Mouse (Mus musculus) layer of hippocampus, adult 2 months (tissue): ENCODE measurements around the gene Psen1. TPM values are rescaled to one million over a fixed set of nuclear protein-coding genes. Genes with fewer than 3 reads are reported as not detected.
A peak's percentile ranks its signal among the peaks of the same experiment; 100 is the strongest.

Experiments used
- DNase-seq, 2 experiments: peaks; one replicate each; pipeline ENCODE4 v3.0.0; 2022; ENCODE audit warnings: low spot score in 2 of 2
- H3K27ac ChIP-seq: fragments of 200-600 bp; 2 replicates; pipeline ENCODE4 v1.8.1; 2022
- H3K4me3 ChIP-seq: fragments of 200-600 bp; 2 replicates; pipeline ENCODE4 v1.8.1; 2022; ENCODE audit warnings: mild to moderate bottlenecking
- CTCF ChIP-seq: fragments of 200-600 bp; conservative IDR thresholded peaks from 2 replicates; pipeline ENCODE4 v1.8.1; 2022; ENCODE audit warnings: antibody characterized with exemption, mild to moderate bottlenecking, moderate library complexity
- total RNA-seq, 2 experiments: library from RNA; stranded (reverse); gene quantifications; 2 replicates each; pipeline ENCODE4 v1.2.3; 2021

Psen1 gene
- total RNA-seq, 2 experiments from 2014 or later = 64.7 to 67.5 TPM

DNA sequence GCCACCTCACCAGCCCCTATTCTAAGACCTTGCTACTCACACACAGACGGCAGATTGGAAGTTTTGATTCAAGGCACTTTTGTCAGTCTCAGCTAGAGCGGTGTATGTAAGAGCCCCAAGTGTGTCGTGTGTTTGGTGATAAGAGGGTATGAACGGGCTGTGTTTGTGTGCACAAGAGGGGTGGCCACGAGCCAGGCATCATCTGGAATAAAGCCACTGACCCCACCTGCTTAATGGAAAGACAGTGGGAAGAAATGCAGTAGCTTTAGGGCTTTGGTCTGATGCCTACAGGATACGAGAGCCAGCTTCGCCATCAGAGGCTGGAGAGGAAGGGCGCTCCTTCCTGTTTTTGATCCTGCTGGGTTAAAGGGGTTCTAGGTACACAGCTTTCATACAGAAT, 48.3 kb downstream of the Psen1 start:
- no peak for DNase-seq
- no peak overlapping the region for H3K27ac ChIP-seq
- H3K4me3 ChIP-seq = no peak overlapping the region
- TF ChIP-seq CTCF = no peak

GRCm38 (mm10) chr12:83738651-83739050, 50.7 kb downstream of the Psen1 start:
- no peak for TF ChIP-seq CTCF
- Histone ChIP-seq H3K4me3 (no peak overlapping the region), H3K27ac (no peak overlapping the region)
- no peak for DNase-seq

DNA sequence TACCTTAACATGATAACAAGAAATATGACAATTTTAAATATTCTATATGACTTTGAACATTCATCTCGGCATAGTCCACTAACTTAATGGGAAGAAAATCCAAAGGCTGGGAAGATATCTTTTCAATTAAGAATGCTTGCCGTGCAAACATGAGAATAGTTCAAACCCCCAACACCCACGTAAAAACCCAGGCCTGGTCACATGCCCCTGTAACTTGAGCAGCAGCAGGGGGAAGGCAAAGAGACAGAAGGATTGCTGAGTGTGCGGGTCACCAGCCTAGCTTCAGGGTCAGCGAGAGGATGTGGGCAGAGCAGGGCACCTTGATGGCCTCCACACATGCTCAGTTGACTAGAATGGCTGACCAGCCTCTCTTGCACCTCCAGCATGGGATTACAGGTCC, 53.8 kb downstream of the Psen1 start:
- Histone ChIP-seq H3K4me3 (no peak overlapping the region), H3K27ac (no peak overlapping the region)
- DNase-seq = no peak
- no peak for TF ChIP-seq CTCF

DNA sequence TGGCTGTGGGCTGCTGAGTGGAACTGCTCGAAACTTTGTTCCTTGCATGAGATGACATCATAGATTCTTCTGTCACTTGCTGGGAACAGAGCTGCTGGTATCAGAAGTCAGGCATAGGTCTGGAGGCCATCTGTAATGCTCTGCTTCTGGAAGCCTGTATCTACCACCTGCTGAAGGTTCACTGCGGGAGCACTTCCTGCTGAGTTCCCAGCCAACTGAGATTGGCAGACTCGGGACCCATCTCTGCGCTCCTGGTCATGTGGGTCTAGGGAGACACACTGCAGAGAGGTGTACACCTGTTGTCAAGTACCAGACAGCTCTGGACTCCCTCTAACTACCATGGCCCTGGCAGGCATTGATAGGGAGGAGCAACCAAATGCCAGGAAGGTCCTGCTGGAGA, 54.9 kb downstream of the Psen1 start:
- no peak overlapping the region for H3K4me3 ChIP-seq
- peak in 1 of 2 experiments; percentile 28 for DNase-seq
- H3K27ac ChIP-seq = no peak overlapping the region
- no peak for TF ChIP-seq CTCF

- DNase-seq = no peak
- no peak overlapping the region for H3K27ac ChIP-seq
- no peak overlapping the region for H3K4me3 ChIP-seq
- TF ChIP-seq CTCF = no peak
These were observed 55.8 kb downstream of the Psen1 start for GRCm38 (mm10) chr12:83743712-83744111.

DNA sequence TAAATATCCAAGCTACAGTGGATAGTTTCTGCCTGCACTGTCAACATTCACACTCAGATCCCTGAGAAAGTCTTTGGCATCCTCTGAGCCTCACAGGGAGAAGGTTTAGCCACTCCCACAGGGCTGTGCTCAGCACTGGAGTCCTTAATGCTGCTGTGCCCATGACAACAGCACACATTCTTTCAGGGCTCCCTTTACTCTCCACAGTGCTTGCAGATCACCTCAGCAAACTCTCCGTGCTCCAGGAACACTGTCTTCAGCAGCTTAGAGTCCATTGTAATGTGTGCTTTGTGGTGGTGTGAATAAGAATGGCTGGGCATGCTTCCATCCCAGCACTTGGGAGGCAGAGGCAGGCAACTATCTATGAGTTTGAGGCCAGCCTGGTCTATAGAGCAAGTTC, 61.2 kb downstream of the Psen1 start:
- DNase-seq = no peak
- Histone ChIP-seq H3K27ac (no peak overlapping the region), H3K4me3 (no peak overlapping the region)
- no peak for TF ChIP-seq CTCF

GRCm38 (mm10) chr12:83752495-83752894, 64.5 kb downstream of the Psen1 start:
- Histone ChIP-seq H3K4me3 (no peak overlapping the region), H3K27ac (no peak overlapping the region)
- no peak for TF ChIP-seq CTCF
- no peak for DNase-seq

- Histone ChIP-seq H3K27ac (no peak overlapping the region), H3K4me3 (no peak overlapping the region)
- DNase-seq = no peak
- no peak for TF ChIP-seq CTCF
These were observed 70.8 kb downstream of the Psen1 start for GRCm38 (mm10) chr12:83758735-83759134.

DNA sequence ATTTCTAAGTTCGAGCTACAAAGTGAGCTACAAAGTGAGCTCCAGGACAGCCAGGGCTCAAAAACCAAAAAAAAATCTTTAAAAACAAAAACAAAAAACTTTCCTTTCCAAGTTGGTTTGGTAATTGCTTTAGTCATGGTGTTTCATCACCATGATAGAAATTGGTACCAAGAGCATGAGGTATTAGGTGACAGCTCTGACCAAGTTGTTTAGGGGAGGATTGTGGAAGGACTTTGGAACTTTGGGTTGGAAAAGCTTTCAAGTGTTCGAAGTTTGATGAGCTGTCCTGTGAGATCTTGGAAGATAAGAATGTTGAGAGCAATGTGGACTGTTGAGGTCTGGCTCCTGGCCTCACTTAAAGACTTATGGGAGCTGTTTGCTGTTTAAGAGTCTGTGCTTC, 72.2 kb downstream of the Psen1 start:
- H3K27ac ChIP-seq = no peak overlapping the region
- H3K4me3 ChIP-seq = no peak overlapping the region
- no peak for TF ChIP-seq CTCF
- DNase-seq = no peak

DNA sequence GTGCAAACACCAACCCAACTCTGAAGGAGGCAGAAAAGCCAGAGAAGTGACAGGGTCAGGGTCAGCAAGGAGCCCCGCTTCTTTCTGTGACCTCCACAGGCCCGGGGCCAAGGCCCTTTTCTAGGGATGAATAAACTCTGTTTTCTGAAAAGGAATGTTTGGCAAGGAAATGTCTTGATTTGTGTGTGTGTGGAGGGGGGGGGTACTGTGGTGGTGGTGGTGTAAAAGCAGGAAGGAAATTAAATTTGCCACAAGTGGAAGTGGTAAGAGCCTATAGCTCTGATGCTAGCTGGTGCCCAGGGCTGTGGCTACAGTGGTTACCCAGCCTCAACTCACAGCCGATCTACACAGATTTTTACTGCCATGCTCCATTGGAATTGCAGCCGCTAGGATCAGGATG, 74.8 kb downstream of the Psen1 start:
- TF ChIP-seq CTCF = no peak
- H3K27ac ChIP-seq = no peak overlapping the region
- no peak for DNase-seq
- H3K4me3 ChIP-seq = no peak overlapping the region

DNA sequence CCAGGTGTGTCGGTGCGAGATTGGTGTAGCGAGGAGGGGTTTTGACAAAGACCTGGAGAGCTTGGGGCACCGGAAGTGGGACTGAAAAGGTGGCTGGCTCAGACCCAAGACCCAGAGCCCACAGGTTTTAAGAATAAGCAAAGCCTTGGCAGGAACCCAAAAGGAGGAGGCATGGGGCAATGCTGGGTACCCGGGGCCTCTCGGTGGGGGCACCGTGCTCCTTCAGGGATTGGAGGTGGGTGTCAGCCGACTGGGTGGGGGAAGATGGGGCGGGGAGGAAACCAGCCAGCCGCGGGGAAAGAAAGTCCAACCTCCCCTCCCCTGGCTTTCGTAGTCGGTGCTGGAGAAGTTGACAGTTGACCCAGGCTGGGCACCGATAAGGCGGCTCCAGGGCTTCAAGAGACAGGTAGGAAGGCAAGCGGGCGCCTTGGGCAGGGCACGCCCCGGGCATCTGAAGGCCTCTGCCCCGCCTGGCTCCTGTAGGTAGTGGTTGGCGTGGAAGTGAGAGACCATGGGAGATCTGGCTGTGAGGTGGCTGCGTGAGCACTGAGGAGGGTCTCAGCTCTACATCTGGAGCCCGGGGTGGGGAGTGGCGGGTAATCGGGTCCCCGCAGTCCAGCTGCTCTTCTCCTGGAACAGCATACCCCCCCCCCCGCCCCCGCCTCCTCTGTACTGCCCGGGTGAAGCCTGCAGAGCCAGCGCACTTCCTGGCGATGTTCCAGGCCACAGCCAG, 75.5 kb downstream of the Psen1 start, which contains the start of gene Papln:
TSS of gene Papln (plus strand) at position 324 of the 733 bp plus-strand sequence.
- DNase-seq = no peak
- H3K4me3 ChIP-seq = peak within 1 kb of the TSS; percentile 50
- TF ChIP-seq CTCF = no peak
- H3K27ac ChIP-seq = no peak within 1 kb of the TSS

DNA sequence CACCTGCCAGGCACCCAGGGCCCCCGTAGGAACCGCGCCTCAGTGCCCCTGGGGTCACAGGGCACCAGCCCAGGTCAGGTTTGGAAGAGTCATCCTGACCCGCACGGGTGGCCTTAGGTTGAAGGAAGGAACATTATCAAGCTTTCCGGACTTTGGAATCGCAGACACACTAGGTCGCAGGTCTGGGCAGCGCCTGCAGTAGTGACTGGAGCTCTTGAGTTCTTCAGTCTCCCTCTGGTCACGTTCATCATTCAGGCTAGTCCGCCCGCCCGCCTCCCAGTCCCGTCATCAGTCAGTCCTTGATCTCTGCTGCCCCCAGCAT, 76.1 kb downstream of the Psen1 start:
- no peak for TF ChIP-seq CTCF
- H3K4me3 ChIP-seq = peak overlapping the region; percentile 50; the same call in 1 of the 2 replicates

DNA sequence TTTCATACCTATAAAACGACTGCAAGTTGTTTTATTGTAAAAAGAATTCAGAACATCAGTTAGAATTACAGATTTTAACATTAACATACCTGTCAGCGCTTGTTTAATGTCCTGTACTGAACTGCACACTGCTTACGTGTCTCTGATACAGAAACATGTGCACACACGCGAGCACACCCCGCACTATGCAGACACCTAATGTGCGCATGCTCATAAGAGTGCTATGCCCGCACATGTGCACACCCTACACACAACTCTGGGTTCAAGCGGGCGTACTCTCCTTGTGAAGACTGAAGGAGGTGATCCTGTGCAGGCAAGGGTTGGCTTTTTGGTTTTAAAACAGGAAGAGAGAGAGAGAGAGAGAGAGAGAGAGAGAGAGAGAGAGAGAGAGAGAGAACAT, 76.6 kb downstream of the Psen1 start:
- TF ChIP-seq CTCF = no peak
- Histone ChIP-seq H3K27ac (no peak overlapping the region), H3K4me3 (no peak overlapping the region)
- DNase-seq = no peak

More for the DNA sequence above, 76.1 kb downstream of the Psen1 start:
- no peak overlapping the region for H3K27ac ChIP-seq
- no peak for DNase-seq

- TF ChIP-seq CTCF = no peak
- no peak overlapping the region for H3K27ac ChIP-seq
- no peak for DNase-seq
- H3K4me3 ChIP-seq = no peak overlapping the region
These were observed 78.1 kb downstream of the Psen1 start for GRCm38 (mm10) chr12:83765965-83766603.
